Mouse (Mus musculus): ENCODE data around the gene Bag2. TPM values are rescaled to one million over a fixed set of nuclear protein-coding genes. Genes with fewer than 3 reads are reported as not detected.

Bag2 gene
- total RNA-seq, 2 experiments from 2014 or later = 13.7 to 21.4 TPM

GRCm38 (mm10) chr1:33712026-33712425 is 45.6 kb downstream of the Bag2 start:
- no peak for TF ChIP-seq CTCF (IDR thresholded peaks at IDR 0.05)
- peak; percentile 38 for DNase-seq
- intact Hi-C loops (cut with DNase I) = no loop called here
- H3K27ac ChIP-seq = no peak overlapping the region
- no peak overlapping the region for H3K4me3 ChIP-seq

- intact Hi-C loops (cut with DNase I) = no loop called here
- Histone ChIP-seq H3K27ac (no peak overlapping the region), H3K4me3 (no peak overlapping the region)
- TF ChIP-seq CTCF (IDR thresholded peaks at IDR 0.05) = no peak
- no peak for DNase-seq
These were observed 48.0 kb downstream of the Bag2 start for GRCm38 (mm10) chr1:33709615-33710014.

- no peak overlapping the region for H3K4me3 ChIP-seq
- no peak for TF ChIP-seq CTCF (IDR thresholded peaks at IDR 0.05)
- no peak for DNase-seq
- intact Hi-C loops (cut with DNase I) = no loop called here
- H3K27ac ChIP-seq = no peak overlapping the region
These were observed 56.4 kb downstream of the Bag2 start for GRCm38 (mm10) chr1:33701244-33701643.

- intact Hi-C loops (cut with DNase I) = no loop called here
- Histone ChIP-seq H3K4me3 (no peak overlapping the region), H3K27ac (no peak overlapping the region)
- DNase-seq = no peak
- no peak for TF ChIP-seq CTCF (IDR thresholded peaks at IDR 0.05)
These were observed 61.6 kb downstream of the Bag2 start for GRCm38 (mm10) chr1:33696016-33696415.

Other genes with a start within 250 kb of the Bag2 start
- 1 to 10 TPM; 1.2 to 1.3 TPM for gene Prim2, start 88.0 kb downstream of the Bag2 start, total RNA-seq (2021)
- gene Rab23, start 37.9 kb downstream of the Bag2 start, total RNA-seq (2021) = 1 to 10 TPM; 4.1 to 5.9 TPM
- 10 to 100 TPM; 10.9 to 12.1 TPM for gene Zfp451, start 56.8 kb upstream of the Bag2 start, total RNA-seq (2021)
- 1 to 10 TPM; 1.6 to 2.1 TPM for gene Bend6, start 150.0 kb upstream of the Bag2 start, total RNA-seq (2021)
- gene Dst, start 150.4 kb upstream of the Bag2 start, total RNA-seq (2021) = 100 to 1,000 TPM; 291 to 304 TPM

All from gastrocnemius, adult 2 months (tissue).